Mouse (Mus musculus) spleen, adult 2 months (tissue): ENCODE results near the gene Mapk8ip2.

ENCODE experiments used
- CTCF ChIP-seq: fragments of 200-500 bp; IDR thresholded peaks from 2 replicates; pipeline ENCODE4 v1.5.1; 2011; ENCODE audit warnings: mild to moderate bottlenecking, inconsistent platforms; ENCODE audit not compliant: insufficient read depth, insufficient read length, insufficient replicate concordance; ENCODE audit errors: extremely low read depth
- POLR2A ChIP-seq: fragments of 200-500 bp; IDR thresholded peaks from 2 replicates; pipeline ENCODE4 v1.6.1; 2011; ENCODE audit warnings: low read depth, low read length, inconsistent platforms

- TF ChIP-seq POLR2A, result no peak
- TF ChIP-seq CTCF, result no peak
Measured at GRCm38 (mm10) chr15:89507751-89508150, 54.0 kb downstream of the Mapk8ip2 start.
